Mouse (Mus musculus) C2C12 (cell line): ENCODE data around the gene Gm49711.

Experiments used
- CEBPB ChIP-seq: IDR thresholded peaks from one replicate; pipeline ENCODE4 v1.6.1; 2011; ENCODE audit warnings: low read depth, mild to moderate bottlenecking, control low read depth, moderate library complexity
- CTCF ChIP-seq: IDR thresholded peaks from one replicate; pipeline ENCODE4 v1.5.1; 2011; ENCODE audit not compliant: control insufficient read depth, insufficient read depth, insufficient read length
- FOSL1 ChIP-seq: IDR thresholded peaks from one replicate; pipeline ENCODE4 v1.8.0; 2011; ENCODE audit warnings: mild to moderate bottlenecking, low read length; ENCODE audit not compliant: poor library complexity, insufficient read depth, severe bottlenecking
- MAX ChIP-seq: IDR thresholded peaks from one replicate; pipeline ENCODE4 v1.6.1; 2011; ENCODE audit warnings: mild to moderate bottlenecking, control low read depth
- MYOG ChIP-seq: IDR thresholded peaks from one replicate; pipeline ENCODE4 v1.6.1; 2011; ENCODE audit not compliant: control insufficient read depth, insufficient read length; ENCODE audit errors: extremely low read depth
- USF1 ChIP-seq: IDR thresholded peaks from one replicate; pipeline ENCODE4 v1.6.1; 2011; ENCODE audit warnings: low read depth, mild to moderate bottlenecking, control low read depth, moderate library complexity

DNA sequence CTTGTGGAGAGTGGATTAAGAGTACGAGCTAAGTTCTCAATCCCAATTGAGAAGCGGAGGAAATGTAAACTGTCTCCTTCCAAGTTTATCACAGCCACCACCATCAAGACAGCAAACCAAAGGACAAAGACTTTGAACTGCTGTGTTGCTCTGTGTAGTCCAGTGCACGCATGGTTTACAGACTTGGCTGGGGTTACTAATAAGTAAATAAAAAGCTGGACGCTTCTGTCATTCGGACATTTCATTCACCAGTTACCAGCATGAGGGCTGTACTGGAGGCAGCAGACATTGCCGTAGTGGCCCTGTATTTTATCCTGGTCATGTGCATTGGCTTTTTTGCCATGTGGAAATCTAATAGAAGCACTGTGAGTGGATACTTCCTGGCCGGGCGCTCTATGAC is 18.7 kb downstream of the Gm49711 start:
- TF ChIP-seq CTCF (no peak), MAX (no peak), USF1 (no peak), MYOG (no peak), CEBPB (no peak), FOSL1 (no peak)
